Mouse (Mus musculus) adrenal gland, postnatal 14 days (tissue): ENCODE measurements around the gene Sh3bgrl2. TPM values are rescaled to one million over a fixed set of nuclear protein-coding genes. Genes with fewer than 3 reads are reported as not detected.
A peak's percentile ranks its signal among the peaks of the same experiment; 100 is the strongest.
"Not testable (repeated sequence)": the region's sequence is repeated elsewhere in the genome, so short reads cannot be mapped to it uniquely, and the experiment has no call there.

ENCODE experiments used
- DNase-seq: peaks from one replicate; pipeline ENCODE4 v3.0.0; 2021; ENCODE audit warnings: mixed read lengths
- long read RNA-seq, 2 experiments: library from polyadenylated mRNA; stranded (forward); transcript quantifications; one replicate each; pipeline ENCODE4 v2.0.0; 2021
- total RNA-seq: library from RNA; stranded (reverse); gene quantifications from 2 replicates; pipeline ENCODE4 v1.2.3, GENCODE M21; 2021

Gene Sh3bgrl2
- total RNA-seq, result 16.6 and 21.1 TPM in 2 replicates
- long read RNA-seq, experiment 1, full-length matches to known transcripts, result 16 of 17 reads
- long read RNA-seq, experiment 1, partial matches to known transcripts, result 0 of 17 reads
- long read RNA-seq, experiment 1, other reads (novel, unspliced or antisense), result 1 of 17 reads
- long read RNA-seq, experiment 2, full-length matches to known transcripts, result 13 of 16 reads
- long read RNA-seq, experiment 2, partial matches to known transcripts, result 0 of 16 reads
- long read RNA-seq, experiment 2, other reads (novel, unspliced or antisense), result 3 of 16 reads

DNA sequence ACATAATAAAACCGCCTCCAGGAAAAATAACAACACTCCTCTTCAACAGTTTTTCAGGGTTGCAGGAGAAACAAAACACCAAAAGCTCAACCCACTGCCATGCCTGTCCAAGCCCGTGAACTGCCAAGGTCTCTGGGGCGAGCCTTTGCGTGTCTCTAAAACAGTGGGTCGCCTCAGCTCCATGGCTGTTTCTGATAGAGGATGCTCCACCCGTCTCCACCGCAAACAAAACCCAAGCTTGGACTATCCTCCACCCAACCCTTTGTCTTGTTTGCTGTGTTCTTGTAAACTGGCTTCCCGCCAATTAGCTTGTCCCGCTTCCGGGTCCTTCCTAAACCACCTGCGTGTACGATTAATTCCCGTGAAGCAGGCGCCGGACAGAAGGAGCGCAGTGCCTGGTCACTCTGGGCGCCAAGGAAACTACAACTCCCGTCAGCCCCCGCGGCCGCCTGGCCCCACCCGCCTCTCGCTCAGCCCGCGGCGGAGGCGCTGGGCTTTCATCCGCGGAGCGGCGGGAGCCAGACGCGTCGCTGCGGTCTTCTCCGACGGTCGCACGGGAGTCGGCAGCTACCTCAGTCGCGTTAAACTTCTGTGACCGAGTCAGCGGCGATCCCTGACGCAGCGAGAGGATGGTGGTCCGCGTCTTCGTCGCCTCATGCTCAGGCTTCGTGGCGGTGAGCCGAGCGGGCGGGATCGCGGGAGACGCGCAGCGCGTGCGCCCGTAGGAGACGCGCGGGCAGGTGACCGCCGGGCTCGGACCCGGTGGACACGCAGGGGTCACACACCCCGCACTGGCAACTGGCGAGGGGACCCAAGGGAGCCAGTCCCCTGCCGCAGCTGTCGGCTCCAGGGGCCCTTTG, at the start of gene Sh3bgrl2:
TSS of gene Sh3bgrl2 (plus strand) at position 498 of the 860 bp plus-strand sequence.
- DNase-seq, result peak; percentile 91

DNA sequence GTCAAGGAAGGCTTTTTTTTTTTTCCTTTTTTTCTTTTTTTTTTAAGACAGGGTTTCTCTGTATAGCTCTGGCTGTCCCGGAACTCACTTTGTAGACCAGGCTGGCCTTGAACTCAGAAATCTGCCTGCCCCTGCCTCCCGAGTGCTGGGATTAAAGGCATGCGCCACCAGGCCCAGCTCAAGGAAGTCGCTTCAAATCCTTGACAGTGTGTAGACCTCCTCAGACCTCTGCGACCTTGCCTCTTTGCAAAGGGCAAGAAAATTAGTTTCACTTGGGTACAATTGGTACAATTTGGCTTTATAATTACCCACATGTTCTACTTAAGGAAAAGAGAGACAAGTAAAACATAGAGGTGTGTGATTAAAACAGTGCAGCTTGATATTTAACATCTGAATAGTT, 29.0 kb upstream of the Sh3bgrl2 start:
- not testable (repeated sequence) for DNase-seq

DNA sequence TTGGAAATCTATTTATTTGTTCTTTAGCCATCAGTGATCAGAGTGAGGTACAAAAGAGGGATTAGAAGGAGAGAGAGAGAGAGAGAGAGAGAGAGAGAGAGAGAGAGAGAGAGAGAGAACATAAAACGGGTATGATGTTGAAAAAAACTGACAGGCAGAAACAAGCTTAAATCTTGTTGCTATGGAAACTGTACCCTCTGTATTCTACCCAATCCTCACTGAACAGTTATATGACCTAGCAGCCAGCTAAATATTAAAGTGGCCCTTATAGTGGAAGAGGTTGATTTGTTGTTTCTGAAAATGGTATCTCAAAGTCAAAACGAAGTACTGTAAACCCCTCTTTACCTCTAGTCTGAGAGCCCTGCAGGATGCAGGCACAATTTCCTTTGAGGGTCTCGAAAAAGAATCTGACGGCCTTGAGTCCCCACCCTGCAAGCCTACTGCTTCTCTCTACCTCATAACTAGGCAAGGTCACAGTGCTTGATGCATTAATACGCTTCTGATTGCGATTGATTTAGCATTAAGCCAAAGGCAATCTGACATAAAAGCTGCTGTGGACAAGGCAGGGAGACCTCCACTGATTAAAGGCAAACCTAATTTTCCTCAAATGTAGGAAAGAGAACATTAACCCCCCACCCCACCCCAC, 28.5 kb upstream of the Sh3bgrl2 start:
- DNase-seq, result no peak

DNA sequence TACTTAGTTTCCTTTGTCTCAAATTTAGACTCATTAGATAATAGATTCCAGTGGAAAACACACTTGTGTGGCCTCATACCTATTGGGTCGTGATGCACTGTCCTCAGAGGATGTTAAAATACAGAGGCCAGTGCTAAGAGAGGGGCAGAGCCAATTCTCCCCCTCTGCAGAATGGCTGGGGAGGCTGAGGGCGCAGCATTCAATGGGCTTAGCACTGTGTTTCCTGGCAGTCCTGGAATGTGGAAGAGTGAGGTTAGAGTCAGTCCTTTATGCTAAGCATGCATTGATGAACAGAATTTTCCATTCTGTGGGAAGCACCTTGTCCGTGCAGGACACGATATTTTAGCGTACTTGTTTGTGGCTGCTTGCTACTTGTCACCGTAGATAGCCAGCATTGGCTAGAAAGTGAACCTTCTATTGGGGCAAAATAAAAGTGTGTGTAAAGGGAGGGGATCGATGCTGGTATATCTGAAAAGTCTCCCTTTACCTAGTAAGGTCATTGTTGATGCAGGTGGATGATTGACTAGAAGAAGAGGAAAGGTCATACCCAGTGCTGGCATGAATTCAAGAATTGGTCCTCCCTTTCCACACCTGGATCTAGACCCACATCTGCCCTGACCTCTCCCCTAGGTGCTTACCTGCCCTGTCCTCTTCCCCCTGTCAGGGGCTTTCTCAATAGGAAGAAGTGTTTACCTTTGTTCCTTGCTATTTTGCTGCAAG, 20.6 kb upstream of the Sh3bgrl2 start:
- DNase-seq, result no peak

DNA sequence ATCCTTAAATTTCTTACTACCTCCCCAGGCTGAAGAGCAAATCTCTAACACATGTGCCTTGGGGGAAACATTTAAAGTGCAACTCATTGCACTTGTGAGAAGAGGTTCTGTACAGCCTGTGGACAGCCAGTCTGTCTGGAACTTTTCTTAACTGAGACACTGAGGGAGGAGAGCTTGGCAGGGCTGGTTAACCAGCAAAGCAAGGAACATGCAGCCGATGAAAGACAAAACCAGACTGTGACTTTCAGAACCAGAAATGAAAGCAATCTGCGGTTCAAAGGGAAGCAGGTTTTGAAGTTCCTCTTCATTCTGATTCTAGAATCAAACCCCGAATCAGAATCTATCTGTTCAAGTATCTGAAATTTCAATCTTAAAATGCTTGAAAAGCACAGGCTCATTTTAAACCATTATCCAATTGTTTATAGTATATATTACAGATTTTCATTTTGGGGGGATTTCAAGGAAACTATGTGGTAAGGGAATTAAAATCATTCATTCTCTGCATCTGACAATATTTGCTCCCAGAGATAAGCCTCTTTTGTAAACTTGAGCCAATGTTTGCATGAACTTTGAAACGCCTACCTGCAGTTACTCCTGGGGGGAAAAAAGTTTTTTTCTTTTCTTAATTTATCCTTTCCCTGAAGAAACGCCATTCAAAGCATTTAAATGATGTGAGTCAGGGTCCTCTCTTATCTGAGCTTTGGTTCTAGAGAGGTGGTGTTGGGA, 14.9 kb upstream of the Sh3bgrl2 start:
- no peak for DNase-seq

DNA sequence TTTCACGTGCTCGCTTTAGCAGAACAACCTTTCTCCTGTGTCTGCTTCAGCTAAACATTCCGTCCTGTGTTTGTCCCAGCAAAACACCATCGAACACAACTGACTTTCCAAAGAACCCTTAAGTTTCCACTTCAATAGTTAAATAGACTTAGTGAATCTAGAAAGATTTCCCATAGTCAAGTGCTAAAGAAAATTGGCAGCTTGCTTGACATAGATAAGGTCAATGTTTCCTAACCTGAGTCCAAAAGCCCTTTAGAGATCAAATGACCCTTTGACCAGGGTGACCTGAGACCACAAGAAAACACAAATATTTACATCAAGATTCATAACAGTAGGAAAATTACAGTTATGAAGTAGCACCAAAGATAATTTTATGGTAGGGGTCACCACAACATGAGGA, 11.2 kb upstream of the Sh3bgrl2 start:
- DNase-seq, result no peak

DNA sequence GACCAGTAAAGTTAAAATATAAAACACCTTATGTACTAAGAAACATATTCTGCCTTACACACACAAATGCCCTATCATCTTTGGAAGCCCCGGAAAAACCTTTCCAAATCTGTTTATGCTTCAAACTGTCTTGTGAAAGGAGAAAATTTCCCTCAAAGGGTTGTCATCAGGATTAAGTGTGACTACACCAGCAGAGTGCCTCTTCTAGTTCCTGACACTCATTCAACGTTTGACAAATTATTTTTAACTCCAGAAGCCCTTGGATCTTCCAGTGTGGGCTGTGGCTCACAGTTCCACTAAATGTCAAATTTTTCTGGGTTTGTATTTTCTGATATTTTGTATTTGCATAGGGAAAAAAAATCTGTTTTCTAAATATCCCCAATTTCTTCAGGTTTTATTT, 10.6 kb upstream of the Sh3bgrl2 start:
- no peak for DNase-seq

DNA sequence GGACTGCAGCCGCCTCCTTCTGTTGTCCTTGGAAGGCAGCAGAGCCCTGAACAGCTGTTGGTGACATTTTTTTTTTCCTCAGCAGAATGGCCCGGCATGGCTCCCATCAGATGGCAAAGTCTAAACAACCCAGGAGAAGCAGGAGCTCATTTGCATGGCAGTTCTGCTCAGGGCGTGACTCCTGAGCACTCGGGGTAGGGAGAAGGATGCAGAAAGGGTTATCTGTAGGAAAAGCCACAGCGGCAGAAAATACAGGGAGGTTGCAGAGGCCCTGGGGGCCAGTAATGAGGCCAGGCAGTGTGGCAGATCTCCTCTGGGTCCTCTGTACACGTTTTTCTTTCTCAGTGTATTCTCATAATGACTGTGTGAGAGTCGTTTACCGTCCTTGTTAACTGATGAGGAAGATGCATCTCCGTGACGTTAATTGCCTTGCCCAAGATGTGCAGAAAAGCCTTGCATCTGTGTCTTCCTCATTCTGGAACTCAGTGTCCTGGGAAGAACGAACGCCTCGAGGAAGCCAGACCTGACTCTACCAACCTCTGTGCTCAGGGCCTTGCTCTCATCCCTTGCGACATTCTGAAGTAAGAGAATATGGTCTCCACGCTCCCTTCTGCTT, 10.1 kb upstream of the Sh3bgrl2 start:
- DNase-seq, result peak; percentile 14

DNA sequence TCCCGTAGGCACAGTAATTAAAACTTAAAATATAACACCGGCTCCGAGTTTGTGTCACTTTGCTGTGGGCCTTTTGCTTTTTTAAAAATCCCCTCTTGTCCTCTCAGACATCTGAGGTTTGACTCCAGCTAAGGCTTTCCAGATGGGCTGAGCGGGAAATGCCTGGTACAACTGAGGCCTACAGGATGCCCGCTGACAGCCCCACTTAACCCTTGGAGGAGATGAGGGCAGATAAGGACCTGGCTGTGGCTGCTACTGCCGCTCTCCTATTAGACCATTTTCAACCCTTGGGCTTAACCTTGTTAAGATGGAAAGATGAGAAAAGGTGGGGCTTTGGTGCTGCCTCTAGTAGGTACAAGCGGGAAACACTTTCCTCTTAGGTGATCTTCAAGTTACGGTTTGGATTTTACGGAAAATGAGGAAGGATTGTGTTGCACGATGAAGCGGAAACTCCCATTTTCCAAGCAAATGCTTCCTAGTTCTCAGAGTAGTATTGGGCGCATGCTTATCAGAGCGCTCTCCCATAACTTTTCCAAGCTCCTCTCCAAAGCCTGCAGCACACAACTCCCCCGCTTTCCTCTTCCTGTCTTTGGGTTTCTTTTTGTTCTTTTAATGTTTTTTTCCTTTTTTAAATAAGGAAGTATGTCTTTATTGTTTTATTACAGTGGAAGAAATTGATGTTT, 8.2 kb upstream of the Sh3bgrl2 start:
- DNase-seq, result no peak

DNA sequence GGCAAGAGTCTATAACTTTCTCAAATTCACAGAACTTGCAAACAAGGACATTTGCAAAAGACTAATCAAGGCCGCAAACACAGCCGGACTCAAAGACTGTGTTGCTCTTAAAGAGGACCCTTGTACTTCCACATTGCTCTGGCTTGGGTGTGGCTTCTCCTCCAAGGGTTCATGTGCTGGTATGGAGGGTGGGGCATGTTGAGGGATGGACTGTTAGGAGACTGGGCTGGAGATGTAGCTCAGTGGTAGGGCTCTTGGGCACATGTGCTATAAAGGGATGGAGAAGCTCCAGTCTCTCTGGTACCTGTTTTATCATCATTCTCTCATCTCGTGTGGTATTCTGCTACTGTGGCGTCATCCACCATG, 7.7 kb upstream of the Sh3bgrl2 start:
- DNase-seq, result no peak

DNA sequence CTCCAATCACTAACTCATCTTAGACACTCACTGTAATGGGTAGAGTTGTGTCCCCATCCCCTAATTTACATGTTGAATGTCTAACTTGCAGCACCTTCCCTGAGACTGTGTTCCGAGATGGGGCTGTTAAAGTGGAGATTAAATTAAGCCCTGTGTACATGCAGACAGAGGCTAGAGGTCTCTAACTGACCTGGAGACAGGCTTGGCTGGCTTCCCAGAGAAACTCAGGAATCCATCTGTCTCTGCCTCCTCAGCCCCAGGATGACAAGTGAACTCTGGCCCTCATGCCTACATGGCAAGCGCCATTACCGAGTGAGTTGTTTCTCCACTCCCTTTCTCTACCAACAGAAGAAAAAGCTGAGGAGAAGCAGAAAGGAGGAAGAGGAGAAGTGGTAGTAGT, 7.2 kb upstream of the Sh3bgrl2 start:
- DNase-seq, result peak; percentile 17

DNA sequence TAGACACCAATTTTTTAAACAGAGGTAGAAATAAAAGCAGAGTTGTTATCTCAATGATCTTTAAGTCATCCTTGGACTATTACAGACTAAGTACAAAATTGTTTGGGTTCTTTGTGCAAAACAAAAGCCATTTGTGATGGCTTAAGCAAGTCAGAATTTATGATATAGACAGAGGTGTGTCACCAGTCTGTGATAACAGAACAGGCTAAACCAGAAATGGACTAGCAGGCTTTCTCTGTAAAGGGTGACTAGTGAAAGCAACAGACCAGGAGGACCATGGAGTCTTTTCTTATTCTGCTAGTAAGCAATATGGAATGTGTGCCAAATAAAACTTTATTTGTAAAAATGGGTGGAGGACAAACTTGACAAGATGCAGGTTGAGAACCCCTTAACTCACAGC, 2.9 kb upstream of the Sh3bgrl2 start:
- DNase-seq, result no peak

DNA sequence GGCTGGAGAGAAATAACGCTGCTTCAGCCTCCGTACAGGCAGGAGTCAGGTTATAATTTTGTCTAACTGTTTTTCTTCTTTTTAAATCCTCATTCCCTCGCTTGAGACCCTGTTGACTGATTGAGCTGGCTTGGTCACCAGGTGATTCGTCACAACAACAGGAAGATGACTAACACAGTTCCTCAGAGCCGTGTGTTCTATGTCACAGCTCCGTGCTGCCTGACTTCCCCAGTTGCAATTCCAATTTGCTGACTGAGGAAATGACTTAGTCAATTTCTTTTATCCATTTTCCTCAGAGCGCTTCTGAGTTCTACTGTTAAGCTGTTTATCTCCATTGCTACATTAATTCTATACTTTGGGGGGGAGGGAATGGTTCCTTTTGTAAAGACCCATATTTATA, 1.8 kb upstream of the Sh3bgrl2 start:
- DNase-seq, result no peak

DNA sequence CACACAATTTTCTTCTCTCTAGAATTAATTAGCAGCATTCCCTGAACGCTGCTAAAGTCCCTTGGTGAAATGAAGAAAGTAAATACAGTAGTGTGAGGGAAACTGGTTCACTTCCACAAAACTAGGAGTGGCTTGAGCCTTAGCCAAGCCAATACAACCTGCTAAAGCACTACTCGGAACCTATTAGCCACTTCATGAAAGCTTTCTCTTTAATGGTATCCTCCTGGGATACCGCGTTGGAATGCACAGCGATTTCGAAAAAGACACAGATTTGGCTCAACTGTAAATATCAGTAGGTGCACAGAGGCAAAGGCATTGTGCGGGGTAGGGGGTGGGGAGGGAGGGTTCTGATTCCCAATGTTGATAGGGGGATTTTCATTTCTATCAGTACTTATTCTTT, 898 bp upstream of the Sh3bgrl2 start:
- DNase-seq, result peak; percentile 11

DNA sequence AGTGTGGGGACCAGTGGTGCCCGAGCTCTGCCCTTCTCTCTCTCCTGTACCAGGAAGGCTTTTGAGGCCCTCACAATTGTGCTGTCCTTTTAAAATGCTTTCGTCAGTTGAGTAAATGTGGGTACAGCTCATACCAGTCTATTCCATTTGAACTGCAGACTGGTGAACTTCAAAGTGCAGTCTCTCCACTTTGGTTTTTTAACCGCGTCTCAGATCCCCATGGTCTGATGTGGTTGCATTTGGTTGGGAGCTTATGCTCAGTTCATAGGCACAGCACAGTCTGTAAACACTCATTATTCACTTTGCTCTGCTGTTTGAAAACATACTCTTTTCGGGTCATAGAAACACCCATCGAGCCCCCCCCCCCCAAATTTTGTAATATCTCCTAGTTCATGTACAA, 1.7 kb downstream of the Sh3bgrl2 start:
- DNase-seq, result no peak

DNA sequence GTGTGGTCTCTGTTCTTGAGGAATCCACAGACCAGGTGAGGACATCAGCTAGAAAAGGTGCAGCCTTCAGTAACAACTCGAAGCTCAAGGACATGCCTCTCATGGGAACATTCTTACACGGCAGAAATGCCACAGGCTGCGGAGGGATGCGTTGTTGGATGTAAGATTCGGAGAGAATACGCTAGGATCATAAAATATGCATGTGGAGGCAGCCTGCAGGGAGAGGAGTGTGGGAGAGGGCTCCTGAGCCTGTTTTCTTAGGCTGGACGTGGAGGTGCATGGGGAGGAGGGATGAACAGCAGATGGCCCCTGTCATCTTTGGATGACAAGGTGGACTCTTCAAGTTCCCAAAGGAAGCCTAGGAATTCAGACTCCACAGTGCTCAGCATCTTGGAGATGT, 3.0 kb downstream of the Sh3bgrl2 start:
- no peak for DNase-seq

DNA sequence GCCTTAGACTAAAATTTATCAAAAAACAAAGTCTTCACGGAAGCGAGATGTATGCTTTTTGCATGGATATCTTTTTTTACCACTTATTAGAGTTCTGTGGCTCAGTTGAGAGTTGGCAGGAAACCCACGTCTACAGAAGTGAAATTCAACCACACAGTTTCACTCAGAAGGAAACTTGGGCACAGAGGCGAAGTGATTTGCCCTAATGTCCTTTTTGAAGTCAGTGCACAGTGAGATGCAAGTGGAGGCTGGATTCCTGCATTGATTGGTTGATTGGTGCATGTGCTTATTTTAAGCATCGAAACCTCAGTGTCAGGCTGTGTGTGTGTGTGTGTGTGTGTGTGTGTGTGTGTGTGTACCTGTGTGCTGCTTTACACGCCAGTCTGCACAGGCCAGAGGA, 3.5 kb downstream of the Sh3bgrl2 start:
- DNase-seq, result no peak

DNA sequence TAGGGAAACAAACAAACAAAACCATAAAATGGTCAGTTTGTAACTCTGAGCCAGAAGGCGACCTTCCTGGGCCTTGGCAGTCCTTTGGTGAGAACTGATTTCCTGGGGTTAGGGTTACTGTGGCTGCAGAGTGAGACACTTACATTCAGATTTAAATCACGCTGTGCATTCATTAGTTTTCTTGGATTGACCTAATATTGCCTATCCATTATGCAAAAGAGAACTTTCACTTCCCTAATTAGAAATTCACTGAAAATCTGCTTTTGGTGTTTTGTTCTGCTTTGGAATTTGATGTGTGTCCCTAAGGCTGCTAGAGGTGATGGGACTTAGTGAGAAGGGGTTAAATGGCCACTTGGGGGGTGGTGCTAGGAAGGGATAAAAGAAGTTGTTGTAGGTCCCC, 7.5 kb downstream of the Sh3bgrl2 start:
- no peak for DNase-seq

DNA sequence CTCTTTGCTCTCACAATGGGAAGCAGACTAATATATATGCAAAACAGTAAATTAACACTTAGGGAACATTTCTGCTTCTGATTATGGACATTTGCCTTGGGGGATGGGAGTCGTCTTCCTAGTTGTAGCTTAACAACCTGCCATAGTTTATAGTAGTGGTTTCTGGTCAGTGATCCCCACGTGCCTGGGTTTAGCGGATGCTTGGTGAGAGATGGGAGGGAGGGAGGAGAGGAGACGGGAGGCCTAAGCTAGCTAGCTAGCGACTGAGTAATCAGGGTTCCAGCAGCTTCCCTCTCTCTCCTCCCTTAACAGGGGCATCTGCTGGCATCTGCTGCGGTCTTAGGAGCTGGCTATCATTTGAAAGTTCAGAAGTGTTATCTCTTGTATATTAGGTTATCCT, 8.1 kb downstream of the Sh3bgrl2 start:
- no peak for DNase-seq

DNA sequence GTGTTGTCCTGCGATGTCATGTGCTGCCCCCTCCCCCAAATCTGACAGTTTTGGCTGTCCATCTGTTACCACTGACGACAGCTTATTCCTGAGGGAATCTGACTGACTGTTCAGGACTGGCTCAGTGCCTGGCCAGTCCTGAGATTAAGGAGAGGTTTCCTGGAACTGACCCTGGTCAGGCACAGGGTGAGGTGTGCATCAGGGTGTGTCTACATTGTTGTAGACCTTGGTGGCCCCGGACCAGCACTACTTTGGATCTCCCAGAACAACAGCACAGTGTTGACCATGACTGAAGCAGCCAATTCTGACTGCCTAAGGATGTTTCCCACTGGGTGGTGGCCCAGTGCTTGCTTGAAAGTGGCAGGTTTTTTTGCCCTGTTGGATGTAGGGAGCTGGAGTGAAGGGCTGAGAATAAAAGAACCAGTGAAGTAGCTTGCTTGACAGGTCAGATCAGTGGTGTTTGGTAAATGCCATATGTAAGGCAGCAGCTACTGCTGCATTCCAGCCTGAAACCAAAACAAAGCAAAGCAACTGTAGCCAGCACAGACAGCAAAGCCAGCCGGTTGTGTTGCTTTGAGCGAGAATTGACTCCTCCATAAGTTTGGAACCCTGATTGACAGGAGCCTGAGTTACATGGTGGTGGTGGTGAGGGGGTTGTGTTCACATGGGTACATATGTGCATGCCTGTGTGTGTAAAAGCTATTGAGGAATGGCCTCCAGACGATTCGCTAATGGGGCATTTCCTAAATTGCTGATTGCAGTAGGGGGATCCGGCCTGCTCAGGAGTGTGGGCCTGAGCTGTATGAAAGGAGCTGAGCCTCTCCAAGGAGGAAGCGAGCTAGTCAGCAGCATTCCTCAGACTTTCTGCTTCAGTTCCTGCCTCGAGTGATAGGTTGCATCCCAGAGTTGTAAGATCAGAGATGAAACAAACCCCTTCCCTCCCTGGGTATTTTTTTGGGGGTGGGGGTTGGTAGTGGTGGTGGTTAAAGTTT, 8.9 kb downstream of the Sh3bgrl2 start:
- no peak for DNase-seq
